Mouse (Mus musculus): Measurements from ENCODE around the gene Gan. TPM values are rescaled to one million over a fixed set of nuclear protein-coding genes. Genes with fewer than 3 reads are reported as not detected.

The Gan gene
- polyA plus RNA-seq, 1 experiment from 2014 or later, result 3.3 TPM

DNA sequence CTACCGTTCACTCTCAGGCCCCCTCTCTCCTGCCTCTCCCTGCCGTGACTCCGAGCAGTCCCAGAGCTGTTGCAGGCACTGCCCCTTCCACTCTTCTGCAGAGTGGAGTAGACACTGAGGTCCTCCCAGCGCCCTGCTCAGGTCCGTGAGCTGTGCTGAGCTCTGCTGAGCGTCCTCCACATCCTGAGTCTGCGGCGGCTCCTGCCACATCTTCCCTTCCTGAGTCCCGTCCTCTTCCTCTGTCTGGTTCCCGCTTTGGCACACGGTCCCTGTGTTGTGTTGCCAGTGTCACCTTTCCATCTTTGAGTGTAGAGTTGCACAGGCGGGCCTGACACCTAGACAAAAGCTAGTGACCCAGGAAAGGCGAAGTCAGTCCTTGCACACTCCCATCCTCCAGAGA, 42.4 kb downstream of the Gan start:
- Histone ChIP-seq H3K4me1 (ENCODE audit: insufficient read depth, low read depth, low read length) (peaks cover 20% of the 10 kb centered on the region; the same call in 1 of the 2 replicates), H3K9me3 (ENCODE audit: low read length) (no peaks in the 10 kb centered on the region), H3K9ac (replicated peaks; ENCODE audit: low read depth) (no peak overlapping the region), H3K4me3 (ENCODE audit: low read depth, low read length) (no peak overlapping the region), H3K27ac (ENCODE audit: low read length) (peak overlapping the region; percentile 68), H3K27me3 (replicated peaks; ENCODE audit: insufficient read depth, low read length) (no peaks in the 10 kb centered on the region), H3K36me3 (ENCODE audit: insufficient read depth, low read length) (peaks cover 12% of the 10 kb centered on the region; the same call in 1 of the 2 replicates), H3K4me2 (replicated peaks; ENCODE audit: low read depth, low read length) (0 out of 2 replicates have a peak overlapping the region, but pooled peaks have one; percentile 4)
- TF ChIP-seq EP300 (IDR thresholded peaks at IDR 0.05) (no peak), CTCF (IDR thresholded peaks at IDR 0.05) (no peak)
- DNase-seq (ENCODE audit: low spot score) (no peak), ATAC-seq (no peak)
- WGBS, result 36% methylated on average over 13 of the region's 13 CpGs

- H3K4me1 ChIP-seq (ENCODE audit: insufficient read depth, low read depth, low read length), result peaks cover 20% of the 10 kb centered on the region; the same call in 1 of the 2 replicates
- H3K9ac ChIP-seq (replicated peaks; ENCODE audit: low read depth), result no peak overlapping the region
- no peaks in the 10 kb centered on the region for H3K9me3 ChIP-seq (ENCODE audit: low read length)
- DNase-seq (ENCODE audit: low spot score) (peak; percentile 69), ATAC-seq (peak; percentile 8; the same call in 1 of the 2 replicates)
- H3K36me3 ChIP-seq (ENCODE audit: insufficient read depth, low read length), result peaks cover 9% of the 10 kb centered on the region; the same call in 1 of the 2 replicates
- H3K27ac ChIP-seq (ENCODE audit: low read length), result no peak overlapping the region; the same call in 1 of the 2 replicates
- no peak overlapping the region for H3K4me3 ChIP-seq (ENCODE audit: low read depth, low read length)
- WGBS, result 65% methylated on average over 9 of the region's 9 CpGs
- no peaks in the 10 kb centered on the region for H3K27me3 ChIP-seq (replicated peaks; ENCODE audit: insufficient read depth, low read length)
- TF ChIP-seq EP300 (IDR thresholded peaks at IDR 0.05) (no peak), CTCF (IDR thresholded peaks at IDR 0.05) (no peak)
- no peak overlapping the region for H3K4me2 ChIP-seq (replicated peaks; ENCODE audit: low read depth, low read length)
These were observed 42.9 kb downstream of the Gan start for GRCm38 (mm10) chr8:117200803-117201202.

- H3K27ac ChIP-seq (ENCODE audit: low read length), result no peak overlapping the region
- ATAC-seq (no peak), DNase-seq (ENCODE audit: low spot score) (no peak)
- H3K4me1 ChIP-seq (ENCODE audit: insufficient read depth, low read depth, low read length), result peaks cover 24% of the 10 kb centered on the region; the same call in 1 of the 2 replicates
- WGBS, result 67% methylated on average over 19 of the region's 19 CpGs
- no peaks in the 10 kb centered on the region for H3K9me3 ChIP-seq (ENCODE audit: low read length)
- H3K36me3 ChIP-seq (ENCODE audit: insufficient read depth, low read length), result peaks cover 3% of the 10 kb centered on the region; the same call in 1 of the 2 replicates
- H3K9ac ChIP-seq (replicated peaks; ENCODE audit: low read depth), result no peak overlapping the region
- TF ChIP-seq CTCF (IDR thresholded peaks at IDR 0.05) (no peak), EP300 (IDR thresholded peaks at IDR 0.05) (no peak)
- H3K4me2 ChIP-seq (replicated peaks; ENCODE audit: low read depth, low read length), result no peak overlapping the region
- H3K27me3 ChIP-seq (replicated peaks; ENCODE audit: insufficient read depth, low read length), result no peaks in the 10 kb centered on the region
- H3K4me3 ChIP-seq (ENCODE audit: low read depth, low read length), result no peak overlapping the region
These were observed 43.5 kb downstream of the Gan start for GRCm38 (mm10) chr8:117201221-117202017.

- H3K9ac ChIP-seq (replicated peaks; ENCODE audit: low read depth), result no peak overlapping the region
- no peak overlapping the region for H3K27ac ChIP-seq (ENCODE audit: low read length)
- no peaks in the 10 kb centered on the region for H3K36me3 ChIP-seq (ENCODE audit: insufficient read depth, low read length)
- no peak overlapping the region for H3K4me2 ChIP-seq (replicated peaks; ENCODE audit: low read depth, low read length)
- TF ChIP-seq EP300 (IDR thresholded peaks at IDR 0.05), result no peak
- no peak for TF ChIP-seq CTCF (IDR thresholded peaks at IDR 0.05)
- peaks cover 24% of the 10 kb centered on the region; the same call in 1 of the 2 replicates for H3K4me1 ChIP-seq (ENCODE audit: insufficient read depth, low read depth, low read length)
- no peaks in the 10 kb centered on the region for H3K27me3 ChIP-seq (replicated peaks; ENCODE audit: insufficient read depth, low read length)
- no peak overlapping the region for H3K4me3 ChIP-seq (ENCODE audit: low read depth, low read length)
- WGBS, result 93% methylated on average over 4 of the region's 4 CpGs
- no peak for DNase-seq (ENCODE audit: low spot score)
- H3K9me3 ChIP-seq (ENCODE audit: low read length), result no peaks in the 10 kb centered on the region
- no peak for ATAC-seq
These were observed 45.1 kb downstream of the Gan start for GRCm38 (mm10) chr8:117203085-117203484.

DNA sequence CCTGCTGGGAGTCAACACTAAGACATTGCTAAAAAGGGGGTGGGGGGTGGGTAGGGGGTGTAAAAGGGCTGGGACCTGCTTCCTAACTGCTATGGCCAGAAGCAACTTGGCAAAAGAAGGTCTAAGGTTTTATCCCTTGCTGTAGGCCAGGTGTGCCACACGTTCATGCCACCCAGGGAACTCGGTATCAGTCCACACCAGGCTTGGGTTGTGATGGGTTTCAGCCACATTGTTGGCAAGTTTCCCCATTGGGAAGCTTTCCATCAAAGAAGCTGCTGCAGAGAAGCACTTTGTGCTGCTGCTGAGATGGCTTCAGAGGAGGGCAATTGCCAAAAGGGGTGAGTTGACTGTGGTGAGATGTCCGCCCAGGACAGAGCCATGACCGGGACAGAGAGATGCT, 47.9 kb downstream of the Gan start:
- no peaks in the 10 kb centered on the region for H3K9me3 ChIP-seq (ENCODE audit: low read length)
- H3K4me1 ChIP-seq (ENCODE audit: insufficient read depth, low read depth, low read length), result peaks cover 11% of the 10 kb centered on the region; the same call in 1 of the 2 replicates
- H3K4me2 ChIP-seq (replicated peaks; ENCODE audit: low read depth, low read length), result no peak overlapping the region
- no peak overlapping the region for H3K4me3 ChIP-seq (ENCODE audit: low read depth, low read length)
- no peak for TF ChIP-seq EP300 (IDR thresholded peaks at IDR 0.05)
- TF ChIP-seq CTCF (IDR thresholded peaks at IDR 0.05), result no peak
- H3K9ac ChIP-seq (replicated peaks; ENCODE audit: low read depth), result no peak overlapping the region
- no peaks in the 10 kb centered on the region for H3K36me3 ChIP-seq (ENCODE audit: insufficient read depth, low read length)
- 64% methylated on average over 4 of the region's 4 CpGs for WGBS
- no peak overlapping the region for H3K27ac ChIP-seq (ENCODE audit: low read length)
- no peaks in the 10 kb centered on the region for H3K27me3 ChIP-seq (replicated peaks; ENCODE audit: insufficient read depth, low read length)
- DNase-seq (ENCODE audit: low spot score), result no peak
- ATAC-seq, result no peak

DNA sequence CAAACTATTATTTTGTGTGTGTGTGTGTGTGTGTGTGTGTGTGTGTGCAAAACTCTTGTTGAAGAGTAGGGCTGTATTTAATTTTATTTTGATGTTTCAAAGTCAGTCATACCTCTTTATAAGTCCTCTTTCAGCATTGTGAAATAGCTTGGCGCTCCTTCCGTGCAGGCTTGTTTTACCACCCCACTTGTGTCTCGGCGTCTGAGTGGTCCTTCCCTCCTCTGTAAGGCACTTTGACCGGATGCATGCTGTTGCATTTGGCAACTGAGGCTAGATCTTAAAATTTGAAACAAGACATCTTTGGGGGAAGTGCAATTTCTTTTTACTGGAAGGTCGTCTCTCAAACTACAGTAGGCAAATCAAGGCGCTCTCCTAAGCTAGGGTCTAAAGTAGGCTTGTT, 48.7 kb downstream of the Gan start:
- Histone ChIP-seq H3K4me2 (replicated peaks; ENCODE audit: low read depth, low read length) (no peak overlapping the region), H3K9me3 (ENCODE audit: low read length) (no peaks in the 10 kb centered on the region), H3K27me3 (replicated peaks; ENCODE audit: insufficient read depth, low read length) (no peaks in the 10 kb centered on the region), H3K27ac (ENCODE audit: low read length) (no peak overlapping the region), H3K4me1 (ENCODE audit: insufficient read depth, low read depth, low read length) (peaks cover 6% of the 10 kb centered on the region; the same call in 1 of the 2 replicates), H3K36me3 (ENCODE audit: insufficient read depth, low read length) (no peaks in the 10 kb centered on the region), H3K4me3 (ENCODE audit: low read depth, low read length) (no peak overlapping the region), H3K9ac (replicated peaks; ENCODE audit: low read depth) (no peak overlapping the region)
- WGBS, result 58% methylated on average over 7 of the region's 7 CpGs
- no peak for ATAC-seq
- peak; percentile 29 for DNase-seq (ENCODE audit: low spot score)
- TF ChIP-seq EP300 (IDR thresholded peaks at IDR 0.05), result no peak
- TF ChIP-seq CTCF (IDR thresholded peaks at IDR 0.05), result no peak

All from lung, postnatal 0 days (tissue).